Mouse (Mus musculus) right cerebral cortex, postnatal 25 days (tissue): Measurements from ENCODE around the gene 1700109H08Rik.
"Not testable (repeated sequence)": the region's sequence is repeated elsewhere in the genome, so short reads cannot be mapped to it uniquely, and the experiment has no call there.

ENCODE experiments used
- DNase-seq: peaks from one replicate; pipeline ENCODE4 v3.0.0; 2022

The 1700109H08Rik gene

GRCm38 (mm10) chr5:3600790-3601189 lies 29.4 kb downstream of the 1700109H08Rik start:
- DNase-seq: no peak

GRCm38 (mm10) chr5:3607114-3607513 lies 35.7 kb downstream of the 1700109H08Rik start:
- DNase-seq: no peak

- no peak for DNase-seq
These were observed 37.9 kb downstream of the 1700109H08Rik start for GRCm38 (mm10) chr5:3609241-3609640.

- not testable (repeated sequence) for DNase-seq
These were observed 40.5 kb downstream of the 1700109H08Rik start for GRCm38 (mm10) chr5:3611835-3612234.

GRCm38 (mm10) chr5:3620486-3620885 lies 49.1 kb downstream of the 1700109H08Rik start:
- no peak for DNase-seq

- DNase-seq: no peak
These were observed 58.7 kb downstream of the 1700109H08Rik start for GRCm38 (mm10) chr5:3630055-3630454.

GRCm38 (mm10) chr5:3631512-3632271 lies 60.3 kb downstream of the 1700109H08Rik start:
- DNase-seq: no peak

GRCm38 (mm10) chr5:3632285-3632684 lies 60.9 kb downstream of the 1700109H08Rik start:
- DNase-seq: no peak

GRCm38 (mm10) chr5:3633315-3633714 lies 61.9 kb downstream of the 1700109H08Rik start:
- DNase-seq: no peak

GRCm38 (mm10) chr5:3633951-3634350 lies 62.6 kb downstream of the 1700109H08Rik start:
- no peak for DNase-seq
